Mouse (Mus musculus) intestine, embryonic 16.5 days (tissue): ENCODE measurements at regions not wholly inside any gene's neighbourhood (a gene's known extent, or its start where the extent isn't known, plus 50 kb on each side); places are given as distances from the start of the nearest gene placed in this dataset. TPM values are rescaled to one million over a fixed set of nuclear protein-coding genes. Genes with fewer than 3 reads are reported as not detected.

Source experiments
- ATAC-seq: fragments of 200-750 bp; cut with Nextera tagmentation; 2 replicates; pipeline ENCODE4 v1.8.0; 2017; ENCODE audit warnings: moderate TSS enrichment, moderate library complexity
- H3K27ac ChIP-seq: fragments of 300-500 bp; sonication (generic); 2 replicates; pipeline ENCODE4 v1.5.1; 2014; ENCODE audit warnings: mild to moderate bottlenecking, low read length
- H3K27me3 ChIP-seq: fragments of 300-500 bp; sonication (generic); replicated peaks from 2 replicates; pipeline ENCODE4 v1.6.1; 2014; ENCODE audit warnings: low read length, control low read depth, mixed read lengths; ENCODE audit not compliant: control insufficient read depth, insufficient read depth
- H3K36me3 ChIP-seq: fragments of 300-500 bp; sonication (generic); 2 replicates; pipeline ENCODE4 v1.6.1; 2014; ENCODE audit warnings: low read length, control low read depth; ENCODE audit not compliant: control insufficient read depth, insufficient read depth
- H3K4me1 ChIP-seq: fragments of 300-500 bp; sonication (generic); 2 replicates; pipeline ENCODE4 v1.6.1; 2014; ENCODE audit warnings: low read length, control low read depth, mixed read lengths; ENCODE audit not compliant: control insufficient read depth, insufficient read depth
- H3K4me2 ChIP-seq: fragments of 300-500 bp; sonication (generic); 2 replicates; pipeline ENCODE4 v1.6.1; 2014; ENCODE audit warnings: low read depth, low read length, control low read depth
- H3K4me3 ChIP-seq: fragments of 300-500 bp; sonication (generic); 2 replicates; pipeline ENCODE4 v1.5.1; 2014; ENCODE audit warnings: mild to moderate bottlenecking, low read length
- H3K9ac ChIP-seq: fragments of 300-500 bp; sonication (generic); 2 replicates; pipeline ENCODE4 v1.6.1; 2014; ENCODE audit warnings: low read depth, low read length
- H3K9me3 ChIP-seq: fragments of 300-500 bp; sonication (generic); 2 replicates; pipeline ENCODE4 v1.6.1; 2016; ENCODE audit warnings: low read length, control low read depth; ENCODE audit not compliant: control insufficient read depth
- WGBS: fragments of 180-500 bp; shearing (Covaris S2); extraction: QIAGEN DNeasy Blood & Tissue Kit; methylation state at CpG from one replicate; pipeline ENCODE4 v1.1.7; 2014; 5-methylcytosine and 5-hydroxymethylcytosine counted together
- microRNA-seq: library from miRNA; unstranded; fragments of <30 nt; microRNA quantifications from one replicate; pipeline ENCODE4, GENCODE M21; 2016

- Histone ChIP-seq H3K4me1 (no peaks in the 10 kb centered on the region), H3K9ac (no peak overlapping the region), H3K9me3 (no peaks in the 10 kb centered on the region), H3K27ac (no peak overlapping the region), H3K36me3 (no peaks in the 10 kb centered on the region), H3K4me3 (no peak overlapping the region), H3K4me2 (no peak overlapping the region), H3K27me3 (no peaks in the 10 kb centered on the region)
- ATAC-seq, result no peak
- 77% methylated on average over 4 of the region's 4 CpGs for WGBS
These were observed 68.3 kb upstream of the Pex5l start for GRCm38 (mm10) chr3:33211224-33211817.

Small RNA genes in the stretch of these regions (microRNA-seq; reads per million reads assigned to microRNA genes)
- gene Gm27974, result not detected
